Mouse (Mus musculus) megakaryocyte, adult 5-6 weeks (primary cell): ENCODE measurements around the gene Pycard. TPM values are rescaled to one million over a fixed set of nuclear protein-coding genes. Genes with fewer than 3 reads are reported as not detected.
"Not testable (repeated sequence)": the region's sequence is repeated elsewhere in the genome, so short reads cannot be mapped to it uniquely, and the experiment has no call there.

Source experiments
- ATAC-seq: 2 replicates; pipeline ENCODE4 v1.8.0; 2016; ENCODE audit warnings: mild to moderate bottlenecking, inconsistent platforms; ENCODE audit not compliant: poor library complexity, severe bottlenecking
- total RNA-seq, 2 experiments: library from RNA; stranded (forward) in 1 of 2; stranded (reverse) in 1 of 2; fragments of 153-499, 151-499 nt in 1 of 2; fragments of 221-1000, 200-1000 nt in 1 of 2; gene quantifications; 2 replicates each; pipeline versions ENCODE4 v1.2.3 to v1.2.4; 2015 to 2017

Gene Pycard
- total RNA-seq, 2 experiments from 2014 or later: 56.5 to 323 TPM

- ATAC-seq: no peak
Measured at GRCm38 (mm10) chr7:127946470-127947023, 47.1 kb downstream of the Pycard start, which contains the start of gene Prss36. TSS of gene Prss36 (minus strand) at chr7:127946725.

GRCm38 (mm10) chr7:127944614-127945013, 49.1 kb downstream of the Pycard start:
- no peak for ATAC-seq

- not testable (repeated sequence) for ATAC-seq
Measured at GRCm38 (mm10) chr7:127942097-127942496, 51.6 kb downstream of the Pycard start.

Other genes starting within 250 kb of the Pycard start
- 2.1 TPM in 2 replicates for gene Fbxl19, start 249.3 kb downstream of the Pycard start, total RNA-seq (2015)
- 5.8 and 6.2 TPM in 2 replicates for gene Fbxl19, start 249.3 kb downstream of the Pycard start, total RNA-seq (2017)
- gene Orai3, start 224.1 kb downstream of the Pycard start, total RNA-seq (2015): 30.9 and 33.7 TPM in 2 replicates
- 29.5 and 32.7 TPM in 2 replicates for gene Orai3, start 224.1 kb downstream of the Pycard start, total RNA-seq (2017)
- 35.2 and 43.3 TPM in 2 replicates for gene Setd1a, start 217.2 kb downstream of the Pycard start, total RNA-seq (2015)
- gene Setd1a, start 217.2 kb downstream of the Pycard start, total RNA-seq (2017): 7.7 and 9.8 TPM in 2 replicates
- not detected in 2 replicates for gene Gm49388, start 208.3 kb downstream of the Pycard start, total RNA-seq (2015)
- gene Gm49388, start 208.3 kb downstream of the Pycard start, total RNA-seq (2017): not detected in 2 replicates
- gene Hsd3b7, start 193.3 kb downstream of the Pycard start, total RNA-seq (2015): 27.0 and 30.9 TPM in 2 replicates
- 28.5 and 28.7 TPM in 2 replicates for gene Hsd3b7, start 193.3 kb downstream of the Pycard start, total RNA-seq (2017)
- gene Stx4a, start 169.6 kb downstream of the Pycard start, total RNA-seq (2015): 59.2 and 68.7 TPM in 2 replicates
- 37.7 and 45.0 TPM in 2 replicates for gene Stx4a, start 169.6 kb downstream of the Pycard start, total RNA-seq (2017)
- gene Stx1b, start 169.3 kb downstream of the Pycard start, total RNA-seq (2015): 0.04 TPM in 1 of 2 replicates, not detected in the other
- not detected in 2 replicates for gene Stx1b, start 169.3 kb downstream of the Pycard start, total RNA-seq (2017)
- 16.4 and 22.5 TPM in 2 replicates for gene Zfp646, start 117.6 kb downstream of the Pycard start, total RNA-seq (2015)
- 32.2 and 36.8 TPM in 2 replicates for gene Zfp646, start 117.6 kb downstream of the Pycard start, total RNA-seq (2017)
- gene Zfp668, start 117.0 kb downstream of the Pycard start, total RNA-seq (2015): 2.9 and 5.7 TPM in 2 replicates
- 1.9 and 3.1 TPM in 2 replicates for gene Zfp668, start 117.0 kb downstream of the Pycard start, total RNA-seq (2017)
- 0.48 TPM in 1 of 2 replicates, not detected in the other for gene Prss53, start 102.9 kb downstream of the Pycard start, total RNA-seq (2015)
- not detected in 2 replicates for gene Prss53, start 102.9 kb downstream of the Pycard start, total RNA-seq (2017)
- not detected in 2 replicates for gene Gm21974, start 98.4 kb downstream of the Pycard start, total RNA-seq (2015)
- not detected in 2 replicates for gene Gm21974, start 98.4 kb downstream of the Pycard start, total RNA-seq (2017)
- gene Vkorc1, start 98.2 kb downstream of the Pycard start, total RNA-seq (2015): 49.9 and 59.6 TPM in 2 replicates
- gene Vkorc1, start 98.2 kb downstream of the Pycard start, total RNA-seq (2017): 5.5 and 11.2 TPM in 2 replicates
- 45.1 and 47.9 TPM in 2 replicates for gene Bckdk, start 89.8 kb downstream of the Pycard start, total RNA-seq (2015)
- 31.2 and 35.5 TPM in 2 replicates for gene Bckdk, start 89.8 kb downstream of the Pycard start, total RNA-seq (2017)
- 20.1 and 24.6 TPM in 2 replicates for gene Kat8, start 81.4 kb downstream of the Pycard start, total RNA-seq (2015)
- 22.7 and 23.6 TPM in 2 replicates for gene Kat8, start 81.4 kb downstream of the Pycard start, total RNA-seq (2017)
- not detected in 2 replicates for gene Prss8, start 63.8 kb downstream of the Pycard start, total RNA-seq (2015)
- not detected in 2 replicates for gene Prss8, start 63.8 kb downstream of the Pycard start, total RNA-seq (2017)
- gene Prss36, start 47.1 kb downstream of the Pycard start, total RNA-seq (2015): 0.78 and 1.1 TPM in 2 replicates
- 1.7 TPM in 1 of 2 replicates, not detected in the other for gene Prss36, start 47.1 kb downstream of the Pycard start, total RNA-seq (2017)
- gene Fus, start 26.4 kb downstream of the Pycard start, total RNA-seq (2015): 106 and 143 TPM in 2 replicates
- 31.4 and 61.8 TPM in 2 replicates for gene Fus, start 26.4 kb downstream of the Pycard start, total RNA-seq (2017)
- gene Trim72, start 10.1 kb upstream of the Pycard start, total RNA-seq (2015): not detected in 2 replicates
- not detected in 2 replicates for gene Trim72, start 10.1 kb upstream of the Pycard start, total RNA-seq (2017)
- gene Itgam, start 68.8 kb upstream of the Pycard start, total RNA-seq (2015): 209 and 227 TPM in 2 replicates
- gene Itgam, start 68.8 kb upstream of the Pycard start, total RNA-seq (2017): 286 and 332 TPM in 2 replicates
- 9.8 and 11.2 TPM in 2 replicates for gene Gm49368, start 68.8 kb upstream of the Pycard start, total RNA-seq (2015)
- 0.81 and 2.3 TPM in 2 replicates for gene Gm49368, start 68.8 kb upstream of the Pycard start, total RNA-seq (2017)
- 5.1 and 6.3 TPM in 2 replicates for gene Itgax, start 135.7 kb upstream of the Pycard start, total RNA-seq (2015)
- 9.8 and 9.9 TPM in 2 replicates for gene Itgax, start 135.7 kb upstream of the Pycard start, total RNA-seq (2017)
- 1.5 and 3.4 TPM in 2 replicates for gene Itgad, start 160.5 kb upstream of the Pycard start, total RNA-seq (2015)
- gene Itgad, start 160.5 kb upstream of the Pycard start, total RNA-seq (2017): 0.26 and 0.73 TPM in 2 replicates
- 1.3 and 6.9 TPM in 2 replicates for gene Cox6a2, start 212.5 kb upstream of the Pycard start, total RNA-seq (2015)
- 2.9 and 5.4 TPM in 2 replicates for gene Cox6a2, start 212.5 kb upstream of the Pycard start, total RNA-seq (2017)
- 3.1 and 3.9 TPM in 2 replicates for gene Armc5, start 243.5 kb upstream of the Pycard start, total RNA-seq (2015)
- 7.0 TPM in 2 replicates for gene Armc5, start 243.5 kb upstream of the Pycard start, total RNA-seq (2017)
- gene 9130023H24Rik, start 244.2 kb upstream of the Pycard start, total RNA-seq (2015): 4.4 and 5.1 TPM in 2 replicates
- 4.3 and 5.3 TPM in 2 replicates for gene 9130023H24Rik, start 244.2 kb upstream of the Pycard start, total RNA-seq (2017)